Mouse (Mus musculus) embryonic fibroblast, embryonic 13.5 days (primary cell): ENCODE measurements around the gene Pgp.

Source experiments
- CTCF ChIP-seq: IDR thresholded peaks from 2 replicates; pipeline ENCODE4 v1.5.1; 2011; ENCODE audit warnings: mild to moderate bottlenecking, control low read depth, low read length, moderate library complexity, borderline replicate concordance; ENCODE audit not compliant: insufficient read depth
- POLR2A ChIP-seq: IDR thresholded peaks from 2 replicates; pipeline ENCODE4 v1.6.1; 2011; ENCODE audit warnings: low read depth, mild to moderate bottlenecking, control low read depth, low read length, moderate library complexity

DNA sequence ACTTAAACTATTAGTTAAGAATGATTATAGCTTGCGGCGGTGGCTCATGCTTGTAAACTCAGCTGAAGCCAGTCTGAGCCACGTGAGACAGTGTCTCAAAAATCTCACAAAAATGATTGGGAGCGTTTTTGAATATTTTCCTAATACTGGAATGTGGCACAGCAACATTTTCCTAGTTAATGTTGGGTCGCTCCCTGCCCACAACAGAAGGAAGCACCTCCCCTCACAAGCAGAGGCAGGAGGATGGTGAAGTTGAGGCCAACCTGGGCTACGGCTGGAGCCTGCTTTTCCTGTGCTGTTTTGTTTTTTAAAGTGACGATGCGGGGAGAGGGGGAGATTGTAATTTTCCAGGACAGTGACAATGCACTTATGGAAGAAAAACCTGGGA, 43.0 kb upstream of the Pgp start:
- TF ChIP-seq CTCF (no peak), POLR2A (no peak)
